Comparison of ENCODE assay signal across 27 mouse cellular contexts in genomic region chr13:34032041-34032440, GRCm38 (mm10). TPM values are rescaled to one million over a fixed set of nuclear protein-coding genes. Genes with fewer than 3 reads are reported as not detected.
A peak's percentile ranks its signal among the peaks of the same experiment; 100 is the strongest.
DNase-seq lines count a peak whose midpoint lies in the region; ATAC-seq and TF ChIP-seq lines count a peak whose summit lies in the region.
"Had no signal": no experiment of that assay in that cellular context is flagged by ENCODE, and none has a peak within 500 bp of the region (broad histone marks: within the 10 kb centered on the region; RNA-seq: fewer than 3 reads in every experiment).

No protein-coding gene starts in this region.

- no peak overlapping the region for H3K4me2 ChIP-seq in liver, embryonic 12.5 days
- H3K4me2 ChIP-seq in liver, embryonic 11.5 days, result no peak overlapping the region
- no peak overlapping the region for H3K4me2 ChIP-seq in liver, postnatal 0 days (ENCODE audit: low read depth, low read length)
- H3K4me2 ChIP-seq: heart, embryonic 15.5 days; hindbrain, embryonic 12.5 days; intestine, embryonic 15.5 days; lung, embryonic 14.5 days; neural tube, embryonic 15.5 days had no signal

- H3K27ac ChIP-seq in liver, embryonic 12.5 days, result no peak overlapping the region
- H3K27ac ChIP-seq in liver, embryonic 11.5 days (ENCODE audit: low read depth, low read length), result no peak overlapping the region
- H3K27ac ChIP-seq in liver, postnatal 0 days (ENCODE audit: low read depth), result peak overlapping the region; percentile 55; the same call in 1 of the 2 replicates
- H3K27ac ChIP-seq: forebrain, embryonic 10.5 days; heart, embryonic 10.5 days; heart, embryonic 15.5 days; hindbrain, embryonic 12.5 days; hindbrain, postnatal 0 days; intestine, embryonic 15.5 days; neural tube, embryonic 15.5 days had no signal

- DNase-seq in liver (peak; percentile 12), adipocyte (ENCODE audit: low spot score) (no peak)
- no peak for DNase-seq in liver, embryonic 11.5 days (ENCODE audit: low spot score)
- DNase-seq in liver, postnatal 0 days, result peak; percentile 26
- no peak for DNase-seq in ovary, postnatal 10 days (ENCODE audit: low spot score)
- no peak for DNase-seq in adrenal gland, postnatal 4 days (ENCODE audit: low spot score in 2 of 2)
- DNase-seq: adrenal gland, adult 2 months; adrenal gland, postnatal 36 days; cerebellum, adult 8-10 months; cerebellum, postnatal 25 days; kidney, adult 2 months; kidney, postnatal 4 days; layer of hippocampus, postnatal 36 days; left cerebral cortex, postnatal 4 days; lung, embryonic 14.5 days; midbrain, embryonic 14.5 days; spleen, adult 18-20 months; thymus, postnatal 25 days had no signal

- no peak overlapping the region for H3K4me3 ChIP-seq in liver, embryonic 12.5 days
- H3K4me3 ChIP-seq in liver, embryonic 11.5 days (ENCODE audit: low read depth, low read length), result no peak overlapping the region
- no peak overlapping the region for H3K4me3 ChIP-seq in liver, postnatal 0 days (ENCODE audit: low read depth, low read length)
- H3K4me3 ChIP-seq: forebrain, embryonic 10.5 days; heart, embryonic 10.5 days; heart, embryonic 15.5 days; hindbrain, embryonic 12.5 days; intestine, embryonic 15.5 days; neural tube, embryonic 15.5 days had no signal

- no peaks in the 10 kb centered on the region for H3K27me3 ChIP-seq in liver, embryonic 12.5 days (replicated peaks)
- no peaks in the 10 kb centered on the region for H3K27me3 ChIP-seq in liver, embryonic 11.5 days (replicated peaks; ENCODE audit: control insufficient read depth, insufficient read depth, low read length)
- no peaks in the 10 kb centered on the region for H3K27me3 ChIP-seq in liver, postnatal 0 days (ENCODE audit: insufficient read depth, low read length)
- H3K27me3 ChIP-seq: heart, embryonic 15.5 days; hindbrain, embryonic 12.5 days; intestine, embryonic 15.5 days; neural tube, embryonic 15.5 days had no signal

- TF ChIP-seq EP300 in liver, postnatal 0 days (IDR thresholded peaks at IDR 0.05; ENCODE audit: low read depth), result no peak

- H3K36me3 ChIP-seq in liver, embryonic 12.5 days, result peaks cover 71% of the 10 kb centered on the region
- peaks cover 13% of the 10 kb centered on the region for H3K36me3 ChIP-seq in liver, embryonic 11.5 days (ENCODE audit: control insufficient read depth, insufficient read depth, low read length)
- H3K36me3 ChIP-seq in liver, postnatal 0 days (replicated peaks; ENCODE audit: insufficient read depth, low read length), result peaks cover 54% of the 10 kb centered on the region

- 45% methylated on average over 2 of the region's 2 CpGs for WGBS in liver, embryonic 12.5 days (ENCODE audit: insufficient replicate concordance)
- WGBS in liver, embryonic 11.5 days, result 69% methylated on average over 2 of the region's 2 CpGs
- 29% methylated on average over 2 of the region's 2 CpGs for WGBS in liver, postnatal 0 days (ENCODE audit: insufficient replicate concordance)

- peaks cover 24% of the 10 kb centered on the region for H3K4me1 ChIP-seq in liver, embryonic 12.5 days
- peaks cover 1% of the 10 kb centered on the region; the same call in 1 of the 2 replicates for H3K4me1 ChIP-seq in liver, embryonic 11.5 days (replicated peaks; ENCODE audit: control insufficient read depth, insufficient read depth, low read length)
- H3K4me1 ChIP-seq in liver, postnatal 0 days (ENCODE audit: insufficient read depth), result peaks cover 30% of the 10 kb centered on the region

- ATAC-seq in liver, embryonic 12.5 days, result no peak
- 0 out of 2 replicates have a peak, but pooled peaks have one; percentile 24 for ATAC-seq in liver, embryonic 11.5 days (replicated peaks; ENCODE audit: low FRiP score)
- ATAC-seq in liver, postnatal 0 days, result peak; percentile 65
- ATAC-seq: forebrain, embryonic 16.5 days; hindbrain, postnatal 0 days; intestine, embryonic 15.5 days had no signal

- no peak for TF ChIP-seq CTCF in liver, postnatal 0 days (IDR thresholded peaks at IDR 0.05; ENCODE audit: low read depth)

- no peak overlapping the region for H3K9ac ChIP-seq in liver, embryonic 12.5 days
- no peak overlapping the region for H3K9ac ChIP-seq in liver, embryonic 11.5 days (ENCODE audit: low read depth, low read length)
- H3K9ac ChIP-seq in liver, postnatal 0 days (replicated peaks), result no peak overlapping the region
- H3K9ac ChIP-seq: heart, embryonic 15.5 days; hindbrain, embryonic 12.5 days; intestine, embryonic 15.5 days; lung, embryonic 14.5 days; neural tube, embryonic 15.5 days had no signal

- H3K9me3 ChIP-seq in liver, embryonic 12.5 days (replicated peaks), result no peaks in the 10 kb centered on the region
- no peaks in the 10 kb centered on the region for H3K9me3 ChIP-seq in liver, embryonic 11.5 days (ENCODE audit: control insufficient read depth, low read length)
- H3K9me3 ChIP-seq in liver, postnatal 0 days (ENCODE audit: low read length), result no peaks in the 10 kb centered on the region
- H3K9me3 ChIP-seq: forebrain, embryonic 10.5 days; heart, embryonic 10.5 days; heart, embryonic 15.5 days; hindbrain, embryonic 12.5 days; intestine, embryonic 15.5 days; neural tube, embryonic 15.5 days had no signal

RNA-seq across cellular contexts. Expression of gene Bphl, which starts 5.4 kb away (rescaled TPM):
- 29.2 and 29.3 TPM in 2 replicates for polyA plus RNA-seq in liver, embryonic 12.5 days (2016; fragmentation: Nextera tagmentation; extraction: Ambion mirVana)
- polyA plus RNA-seq in liver, embryonic 11.5 days (2014; fragmentation: Nextera tagmentation; extraction: Ambion mirVana), result 32.8 and 35.3 TPM in 2 replicates
- polyA plus RNA-seq in liver, postnatal 0 days (2015; fragmentation: Nextera tagmentation; extraction: Ambion mirVana), result 95.6 and 107 TPM in 2 replicates
- 10 to 100 TPM; 86.7 to 92.3 TPM for total RNA-seq in adrenal gland, postnatal 4 days (2021)

RNA-seq across cellular contexts. Expression of gene Serpinb6a, which starts 29.4 kb away (rescaled TPM):
- 12.7 and 12.9 TPM in 2 replicates for polyA plus RNA-seq in liver, embryonic 12.5 days (2016; fragmentation: Nextera tagmentation; extraction: Ambion mirVana)
- polyA plus RNA-seq in liver, embryonic 11.5 days (2014; fragmentation: Nextera tagmentation; extraction: Ambion mirVana), result 23.6 and 24.1 TPM in 2 replicates
- 26.0 and 28.3 TPM in 2 replicates for polyA plus RNA-seq in liver, postnatal 0 days (2015; fragmentation: Nextera tagmentation; extraction: Ambion mirVana)
- total RNA-seq in adrenal gland, postnatal 4 days (2021), result 100 to 1,000 TPM; 243 to 249 TPM

RNA-seq across cellular contexts. Expression of gene Ripk1, which starts 29.9 kb away (rescaled TPM):
- polyA plus RNA-seq in liver, embryonic 12.5 days (2016; fragmentation: Nextera tagmentation; extraction: Ambion mirVana), result 19.6 and 20.2 TPM in 2 replicates
- 18.6 and 23.4 TPM in 2 replicates for polyA plus RNA-seq in liver, embryonic 11.5 days (2014; fragmentation: Nextera tagmentation; extraction: Ambion mirVana)
- 10.4 and 11.3 TPM in 2 replicates for polyA plus RNA-seq in liver, postnatal 0 days (2015; fragmentation: Nextera tagmentation; extraction: Ambion mirVana)
- 10 to 100 TPM; 32.1 to 35.0 TPM for total RNA-seq in adrenal gland, postnatal 4 days (2021)

RNA-seq across cellular contexts. Expression of gene Tubb2a, which starts 45.8 kb away (rescaled TPM):
- polyA plus RNA-seq in liver, embryonic 12.5 days (2016; fragmentation: Nextera tagmentation; extraction: Ambion mirVana), result 67.3 and 68.1 TPM in 2 replicates
- 81.0 and 87.9 TPM in 2 replicates for polyA plus RNA-seq in liver, embryonic 11.5 days (2014; fragmentation: Nextera tagmentation; extraction: Ambion mirVana)
- 64.7 and 78.8 TPM in 2 replicates for polyA plus RNA-seq in liver, postnatal 0 days (2015; fragmentation: Nextera tagmentation; extraction: Ambion mirVana)
- total RNA-seq in adrenal gland, postnatal 4 days (2021), result 100 to 1,000 TPM in 1 of 2 experiments, 10 to 100 TPM in 1; 98.3 to 122 TPM

Comparison
In these comparisons a context has a peak if more than half of its experiments do, and no peak if none do; other contexts are left out.
1. DNase-seq: peak in liver (single experiment) and liver, postnatal 0 days (single experiment); none in liver, embryonic 11.5 days (single experiment), ovary, postnatal 10 days (single experiment), adipocyte (single experiment) and adrenal gland, postnatal 4 days (0 of 2).